Mouse (Mus musculus) urinary bladder, postnatal 4 days (tissue): Measurements from ENCODE around the gene Ccdc86.

Experiments
- DNase-seq, 2 experiments: peaks; one replicate each; pipeline ENCODE4 v3.0.0; 2021 to 2022; ENCODE audit warnings: low spot score in 2 of 2

The Ccdc86 gene

DNA sequence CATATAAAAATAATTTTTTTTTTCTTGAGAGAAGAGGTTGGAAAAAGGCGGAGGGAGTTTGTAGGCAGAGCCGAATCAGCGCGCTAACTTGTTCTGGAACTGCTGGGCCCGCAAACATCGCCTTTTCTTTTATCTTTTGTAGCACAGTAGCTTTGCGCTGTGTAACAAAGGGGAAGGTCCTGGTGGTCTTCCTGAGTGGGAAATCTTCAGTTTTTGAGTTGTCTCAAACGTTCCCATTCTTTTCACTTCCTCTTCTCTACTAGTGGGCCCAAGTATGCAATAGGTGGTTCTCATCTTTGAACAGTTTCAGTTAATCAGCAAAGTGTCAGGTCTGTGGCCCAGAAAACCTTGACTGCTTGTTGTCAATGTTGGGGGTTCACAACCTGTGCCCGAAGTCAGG, 492 bp upstream of the Ccdc86 start:
- no peak for DNase-seq

GRCm38 (mm10) chr19:10948416-10948815, 650 bp downstream of the Ccdc86 start:
- no peak for DNase-seq

- DNase-seq: no peak
These were observed 1.8 kb downstream of the Ccdc86 start for GRCm38 (mm10) chr19:10947219-10947618.

DNA sequence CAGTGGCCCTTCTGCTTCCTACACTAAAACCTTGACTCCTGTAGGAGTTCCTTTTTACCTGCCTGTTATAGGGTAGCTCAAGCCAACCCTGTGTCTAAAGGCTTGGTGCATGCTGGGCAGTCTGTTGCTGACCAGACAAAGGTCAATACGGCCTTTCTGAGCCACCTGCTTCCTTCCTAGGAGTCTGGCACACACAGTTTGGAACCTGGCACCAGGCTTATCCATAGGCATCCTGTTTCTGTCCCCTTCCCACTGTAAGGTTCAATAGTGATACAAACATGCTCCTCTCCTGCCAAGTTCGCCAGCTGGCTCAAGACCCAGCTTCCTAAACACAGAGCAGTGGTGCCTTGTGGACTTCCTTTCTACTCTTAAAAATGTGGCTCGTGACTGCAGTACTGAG, 2.6 kb downstream of the Ccdc86 start:
- no peak for DNase-seq

- DNase-seq: no peak
These were observed 5.1 kb downstream of the Ccdc86 start for GRCm38 (mm10) chr19:10943955-10944354.

GRCm38 (mm10) chr19:10940801-10941457, 8.1 kb downstream of the Ccdc86 start:
- DNase-seq: no peak

DNA sequence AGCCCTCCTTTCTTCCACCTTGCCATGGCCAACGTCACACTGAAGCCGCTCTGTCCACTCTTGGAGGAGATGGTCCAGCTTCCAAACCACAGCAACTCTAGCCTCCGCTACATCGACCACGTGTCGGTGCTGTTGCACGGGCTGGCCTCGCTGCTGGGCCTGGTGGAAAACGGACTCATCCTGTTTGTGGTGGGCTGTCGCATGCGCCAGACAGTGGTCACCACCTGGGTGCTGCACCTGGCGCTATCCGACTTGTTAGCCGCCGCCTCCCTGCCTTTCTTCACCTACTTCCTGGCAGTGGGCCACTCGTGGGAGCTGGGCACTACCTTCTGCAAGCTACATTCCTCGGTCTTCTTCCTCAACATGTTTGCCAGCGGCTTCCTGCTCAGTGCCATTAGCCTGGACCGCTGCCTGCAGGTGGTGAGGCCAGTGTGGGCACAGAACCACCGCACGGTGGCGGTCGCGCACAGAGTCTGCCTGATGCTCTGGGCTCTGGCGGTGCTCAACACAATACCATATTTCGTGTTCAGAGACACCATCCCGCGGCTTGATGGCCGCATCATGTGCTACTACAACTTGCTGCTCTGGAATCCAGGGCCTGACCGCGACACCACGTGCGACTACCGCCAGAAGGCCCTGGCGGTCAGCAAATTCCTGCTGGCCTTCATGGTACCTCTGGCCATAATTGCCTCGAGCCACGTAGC, 8.8 kb downstream of the Ccdc86 start:
- DNase-seq: peak; percentile 39 to 73

- no peak for DNase-seq
These were observed 10.3 kb downstream of the Ccdc86 start for GRCm38 (mm10) chr19:10938771-10939170.

- DNase-seq: no peak
These were observed 11.9 kb downstream of the Ccdc86 start, which contains the start of gene Ptgdr2 for GRCm38 (mm10) chr19:10937110-10937563. Ptgdr2 (plus strand) TSS chr19:10937160.

GRCm38 (mm10) chr19:10936077-10936476, 13.0 kb downstream of the Ccdc86 start:
- no peak for DNase-seq

- DNase-seq: no peak
These were observed 14.0 kb downstream of the Ccdc86 start for GRCm38 (mm10) chr19:10935029-10935428.

DNA sequence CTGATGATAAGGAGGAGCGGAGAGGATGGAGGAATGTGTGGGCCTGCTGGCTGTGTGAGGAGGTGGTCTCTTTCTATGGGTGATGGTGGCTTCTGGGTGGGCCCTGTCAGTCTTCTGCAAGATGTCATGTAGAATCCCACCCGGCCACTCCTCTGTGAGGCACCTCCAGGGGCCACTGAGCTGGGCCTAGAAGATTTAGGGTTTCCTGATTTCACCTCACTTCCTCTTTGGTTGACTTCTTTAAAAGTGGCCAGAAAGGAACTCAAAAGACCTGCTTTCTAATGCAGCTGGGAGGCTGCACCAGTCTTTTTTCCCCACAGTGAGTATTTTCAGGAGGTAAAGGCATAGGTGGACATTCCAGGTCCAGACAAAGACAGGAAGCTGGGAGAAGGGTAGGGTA, 18.4 kb downstream of the Ccdc86 start:
- DNase-seq: no peak

- no peak for DNase-seq
These were observed 22.4 kb downstream of the Ccdc86 start for GRCm38 (mm10) chr19:10926666-10927065.

- no peak for DNase-seq
These were observed 22.9 kb downstream of the Ccdc86 start for GRCm38 (mm10) chr19:10926123-10926621.

DNA sequence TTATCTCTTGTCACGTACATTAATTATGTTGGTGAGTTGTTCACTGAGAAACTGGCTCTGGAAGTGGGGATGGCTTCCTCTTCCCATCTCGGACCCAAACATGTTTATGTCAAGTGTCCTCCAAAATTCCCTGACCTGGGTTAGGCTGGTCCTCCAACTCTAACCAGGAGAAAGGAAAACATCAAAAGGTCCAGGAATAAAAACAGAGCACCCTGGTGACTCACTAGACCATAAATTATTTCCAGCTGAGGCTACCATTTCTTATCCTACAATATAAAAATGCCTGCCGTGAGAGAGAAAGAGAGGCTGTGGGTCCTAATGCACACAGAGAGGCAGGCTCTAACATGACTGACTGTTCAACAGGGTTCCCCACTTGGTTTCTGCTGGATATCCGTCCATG, 24.8 kb downstream of the Ccdc86 start:
- no peak for DNase-seq

DNA sequence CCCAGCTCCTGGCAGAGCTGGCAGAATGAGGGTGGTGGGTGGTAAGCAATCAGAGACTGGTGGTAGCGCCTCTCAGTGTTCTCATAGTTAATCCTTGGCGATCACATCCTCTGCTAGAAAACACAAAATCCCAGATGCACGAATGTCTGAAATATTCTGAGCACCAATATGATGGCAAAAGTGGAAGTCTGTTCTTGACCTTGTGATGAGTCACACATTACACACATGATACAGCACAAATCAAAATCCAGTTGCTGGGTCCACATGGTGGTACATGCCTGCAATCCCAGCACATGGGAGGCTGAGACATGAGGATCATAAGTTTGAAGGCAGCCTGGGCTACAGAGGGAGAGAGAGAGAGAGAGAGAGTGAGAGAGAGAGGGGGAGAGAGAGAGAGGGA, 28.0 kb downstream of the Ccdc86 start:
- DNase-seq: no peak

DNA sequence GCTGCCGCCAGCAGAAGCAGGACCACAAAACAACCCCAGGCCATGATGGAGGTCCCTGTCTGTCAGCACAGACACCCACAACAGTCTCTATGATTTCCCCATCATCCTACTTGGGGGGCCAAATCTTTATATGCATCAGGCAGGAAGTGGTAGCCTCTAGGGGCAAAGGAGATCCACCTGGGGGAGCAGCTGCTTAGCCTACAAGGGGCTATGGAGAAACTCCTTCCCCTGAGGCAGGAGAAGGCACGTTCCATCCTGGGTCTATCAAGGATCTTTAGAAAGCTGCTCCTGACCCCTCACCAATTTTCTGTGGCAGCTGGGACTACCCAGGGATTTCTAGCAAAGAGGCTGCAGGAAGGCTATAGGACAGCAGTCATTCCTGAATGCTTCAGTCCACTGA, 28.5 kb downstream of the Ccdc86 start, which contains the start of gene Zp1:
Gene Zp1 (minus strand): TSS at position 101 of the 400 bp plus-strand sequence.
- DNase-seq: no peak

GRCm38 (mm10) chr19:10918321-10918991, 30.6 kb downstream of the Ccdc86 start:
- DNase-seq: no peak

DNA sequence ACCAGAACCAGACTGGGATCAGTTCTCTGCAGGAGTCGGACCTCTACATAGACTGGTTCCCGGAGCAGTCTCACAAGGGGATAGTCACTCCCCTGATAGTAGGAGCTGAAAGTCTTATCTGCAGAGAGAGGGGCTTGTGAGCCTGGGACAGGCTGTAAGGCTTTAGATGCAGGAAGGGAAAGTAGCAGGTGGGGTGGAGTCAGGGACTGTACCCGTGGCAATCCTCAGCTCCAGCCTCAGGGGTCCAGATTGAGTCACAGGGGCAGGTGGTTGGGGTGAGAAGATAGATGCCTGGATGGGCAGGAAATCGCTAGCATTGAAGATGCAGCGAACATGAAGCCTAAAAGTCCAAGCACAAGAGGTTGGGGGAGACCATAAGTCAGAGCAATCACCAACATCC, 32.6 kb downstream of the Ccdc86 start:
- DNase-seq: no peak

- DNase-seq: no peak
These were observed 34.2 kb downstream of the Ccdc86 start for GRCm38 (mm10) chr19:10914870-10915269.

DNA sequence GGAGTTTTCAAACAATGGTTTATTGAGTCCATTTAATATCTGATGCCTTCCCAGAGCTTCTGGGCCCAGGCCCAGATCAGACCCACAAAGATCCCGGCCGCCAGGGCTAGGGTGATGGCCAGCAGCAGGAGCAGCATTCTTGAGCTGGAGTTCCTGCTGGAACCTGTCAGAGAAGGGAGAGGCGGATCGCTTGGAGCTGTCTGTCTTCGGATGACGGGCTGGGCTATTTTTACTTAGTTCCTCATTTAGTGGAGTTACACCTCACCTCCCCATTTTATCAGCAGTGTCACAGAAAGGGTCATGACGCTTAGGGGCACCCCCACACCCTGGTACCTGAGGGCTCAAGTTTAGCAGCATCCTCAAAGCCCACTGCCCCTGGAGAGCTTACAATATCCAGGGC, 34.8 kb downstream of the Ccdc86 start:
- DNase-seq: no peak

GRCm38 (mm10) chr19:10909087-10909721, 39.9 kb downstream of the Ccdc86 start:
- DNase-seq: no peak
